Mouse (Mus musculus) urinary bladder, adult 18-20 months (tissue): ENCODE results near the gene Serpinb1a.
"Not testable (repeated sequence)": the region's sequence is repeated elsewhere in the genome, so short reads cannot be mapped to it uniquely, and the experiment has no call there.

ENCODE experiments used
- DNase-seq, 2 experiments: peaks; one replicate each; pipeline ENCODE4 v3.0.0; 2022; ENCODE audit warnings: low spot score in 2 of 2, mixed read lengths in 2 of 2

Serpinb1a gene

DNA sequence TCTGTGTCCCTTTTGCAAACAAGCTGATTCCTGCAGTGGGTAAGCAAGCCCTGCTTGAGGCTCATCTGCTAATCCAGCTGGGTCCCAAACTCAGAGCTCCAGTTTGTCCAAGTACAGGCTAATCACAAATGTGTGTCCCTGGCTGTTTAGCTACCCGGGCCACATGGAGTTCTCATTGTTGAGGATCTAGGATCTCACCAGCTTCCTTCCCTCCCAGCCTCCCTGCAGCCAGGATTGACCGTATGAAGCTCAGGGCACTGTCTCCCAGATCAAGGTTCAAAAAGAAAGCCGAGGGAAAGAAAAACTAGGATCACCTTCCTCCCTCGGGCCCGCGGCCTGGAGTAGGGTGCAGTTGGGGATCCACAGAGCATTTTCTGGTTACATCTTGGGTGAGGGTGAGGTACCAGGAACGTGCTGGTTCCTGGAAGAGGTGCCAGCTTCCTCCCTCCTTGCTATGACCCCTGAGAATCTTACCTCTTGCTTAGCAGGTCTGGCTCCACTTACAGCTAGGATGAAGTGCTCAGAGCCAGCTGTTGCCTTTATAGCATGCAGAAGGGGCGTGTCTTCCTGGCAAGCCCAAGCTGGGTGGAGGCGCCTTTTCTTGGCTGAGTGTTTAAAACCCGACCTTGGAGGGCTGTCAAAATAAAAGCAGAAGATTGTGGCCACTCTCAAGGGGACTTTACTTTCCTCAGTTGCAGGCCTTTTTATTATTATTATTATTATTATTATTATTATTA, at the start of gene Serpinb1a:
Serpinb1a (minus strand) TSS at position 518 of the 737 bp plus-strand sequence.
- peak in 1 of 2 experiments; percentile 67 for DNase-seq

DNA sequence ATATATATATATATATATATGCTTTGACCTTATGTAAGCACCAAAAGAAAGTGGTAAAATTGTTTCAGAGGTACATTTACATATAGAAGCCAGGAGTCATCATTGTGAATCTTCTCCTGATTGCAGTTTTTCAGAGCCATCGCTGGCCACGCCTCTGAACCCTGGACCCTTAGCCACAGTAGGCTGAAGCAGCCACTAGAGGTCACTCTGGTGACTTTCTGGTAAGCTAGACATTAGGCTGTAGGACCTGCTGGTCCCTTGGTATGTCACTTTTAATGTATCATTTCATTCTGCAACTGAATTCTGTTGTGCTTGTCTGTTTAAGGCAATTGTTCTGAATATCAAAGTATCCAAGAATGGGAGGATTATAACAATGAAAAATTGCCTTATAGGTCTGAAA, 49.7 kb upstream of the Serpinb1a start:
- DNase-seq, result peak in 1 of 2 experiments; percentile 29

DNA sequence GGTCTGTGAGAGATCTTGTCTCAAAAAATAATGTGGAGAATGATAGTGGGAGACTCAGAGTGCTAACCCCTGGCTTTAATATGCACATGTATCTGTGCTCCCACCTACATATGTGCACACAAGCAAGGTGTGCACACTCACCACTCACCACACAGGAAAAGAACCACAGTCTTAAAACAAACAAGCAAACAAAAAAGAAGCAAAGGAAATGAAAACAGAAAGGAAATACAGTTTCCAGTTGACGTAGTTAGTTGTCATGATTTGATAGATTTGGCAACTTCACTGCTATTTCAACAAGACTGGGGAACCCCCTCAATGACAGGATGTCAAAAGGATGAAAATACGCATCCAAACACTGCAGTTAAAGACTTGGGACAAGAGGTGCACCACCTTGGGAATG, 48.1 kb upstream of the Serpinb1a start:
- DNase-seq, result not testable (repeated sequence)

DNA sequence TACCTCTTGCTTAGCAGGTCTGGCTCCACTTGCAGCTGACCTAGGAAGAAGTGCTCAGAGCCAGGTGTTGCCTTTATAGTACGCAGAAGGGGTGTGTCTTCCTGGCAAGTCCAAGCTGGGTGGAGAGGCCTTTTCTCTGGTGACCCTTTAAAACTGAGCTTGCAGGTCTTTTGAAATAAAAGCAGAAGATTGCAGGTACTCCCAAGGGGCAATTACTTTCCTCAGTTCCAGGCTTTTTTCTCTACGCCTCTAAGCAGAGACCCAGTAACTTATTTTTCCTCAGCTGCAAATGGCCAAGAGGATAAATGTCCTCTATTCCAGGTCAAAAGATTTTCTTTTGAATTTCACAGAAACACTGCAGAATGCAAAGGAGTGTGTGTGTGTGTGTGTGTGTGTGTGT, 47.1 kb upstream of the Serpinb1a start, which contains the start of gene Serpinb1c:
Serpinb1c (minus strand) TSS at position 101 of the 400 bp plus-strand sequence.
- DNase-seq, result peak in 1 of 2 experiments; percentile 27

DNA sequence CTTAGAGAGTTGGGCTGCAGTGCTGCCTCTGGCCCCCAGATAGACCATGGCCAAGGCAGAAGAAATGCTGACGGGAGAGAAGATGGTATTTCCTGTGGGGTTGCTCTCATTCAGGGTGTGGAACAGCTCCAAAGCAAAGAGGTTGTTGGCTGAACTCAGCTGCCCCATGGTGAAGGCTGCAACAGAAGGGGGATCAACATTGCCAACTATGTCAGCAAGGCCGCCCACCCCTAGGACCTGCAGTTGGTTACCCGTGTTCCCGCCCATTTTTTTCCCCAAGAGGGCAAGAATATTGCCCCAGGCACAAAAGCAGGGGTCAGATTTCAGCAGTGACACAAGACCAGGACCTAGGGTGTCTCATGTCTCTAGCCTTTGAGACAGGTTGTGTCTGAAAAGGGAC, 45.9 kb upstream of the Serpinb1a start:
- no peak for DNase-seq

DNA sequence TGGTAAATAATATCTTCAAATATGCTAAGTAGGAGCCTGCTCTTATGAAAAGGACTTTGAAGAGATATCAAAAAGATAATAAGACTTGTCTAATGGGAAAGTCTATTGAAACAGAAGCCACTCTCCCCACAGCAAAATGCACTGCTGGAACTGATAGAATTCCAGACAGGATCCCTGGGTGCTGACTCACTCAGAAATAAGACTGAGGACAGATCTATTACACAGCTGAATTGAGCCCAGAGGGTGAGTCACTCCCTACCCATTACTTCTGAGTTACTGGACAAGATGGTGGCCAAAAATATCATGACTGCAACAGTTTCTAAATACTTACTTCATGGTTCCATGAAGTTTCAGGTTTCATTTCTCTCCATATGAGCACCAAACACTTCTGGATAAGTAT, 33.8 kb upstream of the Serpinb1a start:
- no peak for DNase-seq

DNA sequence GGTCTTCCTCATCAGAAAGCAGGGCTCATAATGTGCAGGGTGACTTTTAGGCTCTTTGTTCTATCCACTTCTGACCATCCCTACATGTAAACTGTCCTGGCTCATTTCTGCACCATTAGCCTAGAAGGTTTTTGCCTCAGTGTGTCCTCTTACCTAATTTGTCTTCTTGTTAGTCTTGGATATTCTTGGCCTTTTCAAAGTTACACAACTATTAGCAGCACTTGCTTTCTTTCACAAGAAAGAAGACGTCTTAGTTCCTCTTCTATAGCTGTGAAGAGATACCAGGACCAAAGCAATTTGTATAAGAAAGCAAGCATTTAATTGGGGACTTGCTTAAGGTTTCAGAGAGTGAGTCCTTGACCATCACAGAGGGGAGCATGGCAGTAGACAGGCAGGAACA, 22.9 kb upstream of the Serpinb1a start:
- no peak for DNase-seq

DNA sequence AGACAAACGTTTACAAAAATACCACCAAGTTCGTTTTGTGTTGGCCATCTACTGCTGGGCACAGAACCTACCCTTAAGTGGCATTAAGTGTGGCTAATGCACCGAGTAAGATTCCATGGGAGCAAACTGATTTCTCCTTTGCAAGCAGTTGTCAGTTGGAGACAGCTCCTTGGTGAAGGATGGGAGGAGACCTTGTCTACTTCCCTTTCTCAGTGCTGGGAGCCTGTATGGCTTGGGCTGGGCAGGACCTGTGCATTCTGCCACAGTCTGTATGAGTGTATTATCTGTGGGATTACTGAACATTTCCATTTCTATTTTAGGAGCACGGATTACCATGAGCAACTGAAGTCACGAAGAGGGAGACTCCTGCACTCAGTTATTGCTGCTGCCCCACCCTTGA, 17.9 kb upstream of the Serpinb1a start:
- DNase-seq, result no peak

DNA sequence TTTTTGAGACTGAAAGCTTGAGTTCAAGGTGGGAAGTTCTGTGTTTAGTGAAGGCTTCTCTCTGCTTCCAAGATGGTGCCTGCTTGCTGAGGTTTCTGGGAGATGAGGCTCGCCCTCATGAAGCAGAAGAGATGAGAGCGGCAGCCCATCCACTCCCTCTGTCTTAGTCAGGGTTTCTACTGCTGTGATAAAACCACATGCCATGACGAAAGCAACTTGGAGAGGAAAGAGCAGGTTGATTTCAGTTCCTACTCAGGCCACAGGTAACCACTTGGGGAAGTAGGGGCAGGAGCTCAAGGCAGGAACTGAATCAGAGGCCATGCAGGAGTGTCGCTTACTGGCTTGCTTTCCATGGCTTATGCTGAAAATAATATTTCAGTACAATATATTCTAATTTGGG, 17.2 kb upstream of the Serpinb1a start:
- not testable (repeated sequence) for DNase-seq

DNA sequence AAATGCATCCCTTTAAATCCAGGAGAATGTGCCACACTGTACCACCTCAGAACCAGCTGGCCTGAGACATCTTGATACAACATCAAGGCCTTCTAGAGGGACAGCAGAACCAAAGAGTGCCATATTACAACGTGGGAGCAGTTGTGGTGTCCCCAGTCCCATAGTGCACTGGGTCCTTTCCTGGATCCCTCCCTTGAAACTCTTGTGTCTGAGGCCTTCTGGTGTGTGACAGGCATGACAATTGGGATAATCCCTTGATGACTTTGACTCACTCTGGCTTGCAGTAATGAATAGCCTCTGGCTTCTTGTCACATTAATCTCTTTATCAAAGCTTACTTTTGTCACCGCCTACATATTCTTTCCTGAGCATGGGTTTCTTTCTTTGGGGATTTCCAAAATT, 16.0 kb upstream of the Serpinb1a start:
- DNase-seq, result no peak

DNA sequence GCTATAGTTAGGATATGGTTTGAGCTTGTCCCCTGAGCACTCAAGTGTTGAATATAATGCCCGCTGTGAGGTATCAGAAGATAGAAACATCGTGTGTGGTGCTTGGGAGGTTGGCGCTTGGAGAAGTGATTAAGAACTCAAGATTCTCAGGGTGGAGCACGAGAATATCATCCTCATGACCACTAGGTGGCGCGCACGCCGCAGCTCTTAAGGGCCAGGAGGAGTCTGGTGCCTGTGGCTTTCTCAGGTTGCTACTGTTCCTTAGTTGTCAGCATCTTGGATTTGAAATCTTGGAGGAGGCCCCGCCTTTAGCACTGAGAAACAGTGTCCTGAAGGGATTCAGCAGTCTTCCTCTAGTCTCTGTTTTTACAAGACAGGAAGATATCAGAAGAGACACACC, 15.5 kb upstream of the Serpinb1a start:
- DNase-seq, result peak; percentile 41 to 54

DNA sequence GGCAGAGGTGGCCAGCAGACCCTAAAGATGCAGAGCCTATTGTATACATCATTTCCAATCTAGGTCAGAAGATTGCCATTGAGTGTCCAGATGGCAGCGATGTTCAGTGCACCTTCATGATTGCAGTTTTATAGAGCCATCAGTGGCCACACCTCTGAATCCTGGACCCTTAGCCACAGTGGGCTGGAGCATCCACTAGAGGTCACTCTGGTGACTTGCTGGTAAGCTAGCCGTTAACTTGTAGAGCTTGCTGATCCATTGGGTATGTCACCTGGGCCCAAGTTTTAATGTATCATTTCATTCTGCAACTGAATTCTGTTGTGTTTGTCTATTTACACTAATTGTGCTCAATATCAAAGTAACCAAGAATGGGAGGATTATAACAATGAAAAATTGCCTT, 14.6 kb upstream of the Serpinb1a start:
- no peak for DNase-seq

DNA sequence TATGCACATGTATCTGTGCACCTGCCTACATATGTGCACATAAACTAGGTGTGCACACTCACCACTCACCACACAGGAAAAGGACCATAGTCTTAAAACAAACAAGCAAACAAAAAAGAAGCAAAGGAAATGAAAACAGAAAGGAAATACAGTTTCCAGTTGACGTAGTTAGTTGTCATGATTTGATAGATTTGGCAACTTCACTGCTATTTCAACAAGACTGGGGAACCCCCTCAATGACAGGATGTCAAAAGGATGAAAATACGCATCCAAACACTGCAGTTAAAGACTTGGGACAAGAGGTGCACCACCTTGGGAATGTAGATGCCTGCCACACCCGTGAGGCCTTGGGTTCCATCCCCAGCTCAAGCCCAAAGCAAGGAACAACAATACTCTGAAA, 13.5 kb upstream of the Serpinb1a start:
- DNase-seq, result not testable (repeated sequence)

DNA sequence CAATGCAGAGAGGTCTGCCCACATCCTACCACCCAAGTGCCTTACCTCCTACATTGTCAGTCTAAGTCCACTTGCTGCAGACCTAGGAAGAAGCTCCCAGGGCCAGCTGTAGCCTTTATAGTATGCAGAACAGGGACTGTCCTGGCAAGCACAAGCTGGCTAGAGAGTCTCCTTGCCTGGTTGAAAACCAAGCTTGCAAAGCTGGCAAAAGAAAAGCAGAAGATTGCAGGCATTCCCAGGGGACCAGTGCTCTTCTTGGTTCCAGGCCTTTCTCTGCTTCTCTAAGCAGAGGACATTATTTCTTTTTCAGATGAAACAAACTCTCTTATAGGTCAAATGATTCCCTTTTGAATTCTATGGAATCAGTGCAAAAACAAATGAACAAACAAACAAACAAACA, 12.5 kb upstream of the Serpinb1a start:
- DNase-seq, result no peak

DNA sequence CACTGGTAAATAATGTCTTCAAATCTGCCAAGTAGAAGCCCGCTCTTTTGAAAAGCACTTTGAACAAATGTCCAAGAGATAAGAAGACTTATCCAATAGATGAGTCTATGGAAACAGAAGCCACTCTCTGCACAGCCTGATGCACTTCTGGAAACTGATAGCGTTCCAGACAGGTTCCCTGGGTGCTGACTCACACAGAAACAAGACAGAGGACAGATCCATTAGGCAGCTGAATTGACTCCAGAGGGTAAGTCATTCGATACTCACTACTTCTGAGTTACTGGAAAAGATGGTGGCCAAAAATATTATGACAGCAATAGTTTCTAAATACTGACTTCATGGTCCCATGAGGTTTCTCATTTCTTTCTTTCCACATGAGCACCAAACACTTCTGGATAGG, 9.8 kb upstream of the Serpinb1a start:
- no peak for DNase-seq

DNA sequence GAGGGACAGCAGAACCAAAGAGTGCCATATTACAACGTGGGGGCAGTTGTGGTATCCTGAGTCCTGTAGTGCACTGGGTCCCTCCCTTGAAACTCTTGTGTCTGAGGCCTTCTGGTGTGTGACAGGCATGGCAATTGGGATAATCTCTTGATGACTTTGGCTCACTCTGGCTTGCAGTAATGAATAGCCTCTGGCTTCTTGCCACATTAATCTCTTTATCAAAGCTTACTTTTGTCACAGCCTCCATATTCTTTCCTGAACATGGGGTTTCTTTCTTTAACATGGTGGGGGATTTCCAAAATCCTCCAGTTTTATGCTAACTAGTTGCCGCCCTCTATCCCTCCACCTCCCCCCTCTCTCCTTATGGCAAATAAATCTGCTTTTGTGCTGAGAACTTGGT, 2.1 kb upstream of the Serpinb1a start:
- no peak for DNase-seq

DNA sequence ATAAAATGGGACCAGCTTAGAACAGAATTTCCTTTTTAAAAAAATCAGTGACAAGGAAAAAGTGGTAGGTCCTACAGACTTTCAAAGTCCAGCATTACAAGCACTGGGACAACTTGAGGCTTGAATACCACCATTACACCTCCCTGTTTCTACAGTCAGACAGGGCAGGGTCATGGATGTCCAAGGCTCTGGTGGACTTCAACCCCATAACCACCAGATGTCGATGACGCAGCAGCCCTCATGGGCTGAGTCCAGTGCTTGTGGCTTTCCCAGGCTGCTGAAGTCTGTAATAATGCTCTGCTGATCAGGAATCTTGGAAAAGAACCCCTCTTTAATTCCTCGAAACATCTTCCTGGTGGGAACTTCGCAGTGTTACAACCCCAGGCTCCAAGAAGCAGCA, 1.6 kb upstream of the Serpinb1a start:
- no peak for DNase-seq

DNA sequence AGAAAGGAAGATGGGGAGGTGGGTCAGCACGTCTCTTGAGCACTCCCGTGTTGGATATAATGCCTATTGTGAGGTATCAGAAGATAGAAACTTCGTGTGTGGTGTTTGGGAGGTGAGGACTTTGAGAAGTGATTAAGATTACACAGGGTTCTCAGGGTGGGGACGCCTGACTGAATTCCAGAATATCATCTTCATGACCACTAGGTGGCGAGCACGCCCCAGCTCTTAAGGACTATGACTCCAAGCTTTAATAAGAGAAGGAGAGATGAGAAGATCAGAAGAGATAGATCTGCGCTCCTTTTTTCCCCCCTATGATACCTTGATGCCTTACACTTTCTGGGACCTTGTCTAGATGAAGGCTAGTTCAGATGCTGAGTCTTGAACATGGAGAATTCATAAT, 982 bp upstream of the Serpinb1a start:
- no peak for DNase-seq

DNA sequence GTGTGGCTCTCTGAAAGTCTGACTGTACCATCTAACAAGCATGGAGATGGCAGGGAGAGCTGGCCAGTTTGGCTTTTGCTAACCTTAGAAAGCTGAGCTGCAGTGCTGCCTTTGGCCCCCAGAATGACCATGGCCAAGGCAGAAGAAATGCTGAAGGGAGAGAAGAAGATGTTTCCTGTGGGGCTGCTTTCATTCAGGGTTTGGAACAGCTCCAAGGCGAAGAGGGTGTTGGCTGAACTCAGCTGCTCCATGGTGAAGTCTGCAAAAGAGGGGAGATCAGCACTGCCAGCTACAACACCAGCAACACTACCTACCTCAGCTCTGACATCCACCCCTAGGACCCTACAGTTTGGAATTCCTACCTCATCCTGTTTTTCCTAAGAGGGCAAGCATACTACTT, 829 bp downstream of the Serpinb1a start:
- no peak for DNase-seq

DNA sequence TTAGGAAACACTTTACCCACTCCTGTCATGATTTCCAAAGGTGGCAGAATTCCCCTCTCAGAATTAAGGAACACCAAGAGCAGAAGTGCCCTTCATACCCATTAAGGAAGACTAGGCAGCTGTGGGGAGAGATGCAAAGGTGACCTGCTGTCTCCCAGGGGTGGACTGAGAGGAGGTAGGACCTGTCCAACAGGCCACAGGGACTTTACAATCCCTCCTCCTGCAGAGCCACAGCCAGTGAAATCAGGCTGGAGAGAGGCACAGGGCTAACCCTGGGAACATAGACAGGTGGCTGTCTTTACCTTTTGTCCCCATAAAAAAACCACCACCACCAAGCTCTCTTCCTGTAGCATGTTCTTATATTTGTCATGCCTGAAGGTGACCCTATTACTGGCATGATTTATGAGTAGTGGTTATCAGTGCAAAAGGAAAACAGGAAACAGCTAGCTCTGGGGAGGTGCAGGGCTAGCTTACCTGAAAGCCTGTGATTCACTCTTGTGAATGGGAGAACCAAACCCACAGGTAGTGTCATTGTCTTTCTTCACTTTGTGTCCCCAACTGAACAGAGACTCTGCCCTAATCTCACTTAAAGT, 1.4 kb downstream of the Serpinb1a start:
- no peak for DNase-seq

DNA sequence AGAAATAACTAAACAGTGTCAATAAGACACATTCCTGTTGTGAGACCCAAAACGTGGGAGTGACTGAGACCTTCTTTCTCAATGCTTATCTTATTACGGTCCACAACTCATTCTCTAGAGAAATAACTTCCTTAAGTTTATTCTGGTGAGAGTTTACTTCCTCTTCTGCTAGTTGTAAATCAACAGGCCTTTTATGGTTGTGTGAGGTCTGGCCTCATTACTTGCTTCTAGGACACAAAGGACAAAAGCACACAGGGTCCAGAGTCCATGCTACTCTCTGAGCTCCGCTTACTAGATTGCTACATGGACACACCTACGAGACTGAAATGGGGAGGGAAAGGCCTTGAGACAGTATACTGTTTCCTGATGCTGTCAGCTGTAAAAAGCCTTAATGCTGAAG, 1.9 kb downstream of the Serpinb1a start:
- DNase-seq, result no peak

DNA sequence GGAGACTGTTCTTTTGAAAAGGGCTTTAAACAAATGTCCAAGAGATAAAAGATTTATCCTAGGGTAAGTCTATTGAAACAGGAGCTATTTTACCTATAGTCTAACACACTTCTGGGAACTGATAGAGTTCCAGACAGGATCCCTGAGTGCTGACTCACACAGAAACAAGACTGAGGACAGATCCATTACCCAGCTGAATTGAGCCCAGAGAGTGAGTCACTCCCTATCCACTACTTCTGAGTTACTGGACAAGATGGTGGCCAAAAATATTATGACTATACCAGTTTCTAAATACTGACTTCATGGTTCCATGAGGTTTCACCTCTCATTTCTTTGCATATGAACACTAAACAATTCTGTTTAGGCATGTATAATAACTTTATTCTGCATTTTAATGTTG, 4.8 kb downstream of the Serpinb1a start:
- DNase-seq, result no peak

DNA sequence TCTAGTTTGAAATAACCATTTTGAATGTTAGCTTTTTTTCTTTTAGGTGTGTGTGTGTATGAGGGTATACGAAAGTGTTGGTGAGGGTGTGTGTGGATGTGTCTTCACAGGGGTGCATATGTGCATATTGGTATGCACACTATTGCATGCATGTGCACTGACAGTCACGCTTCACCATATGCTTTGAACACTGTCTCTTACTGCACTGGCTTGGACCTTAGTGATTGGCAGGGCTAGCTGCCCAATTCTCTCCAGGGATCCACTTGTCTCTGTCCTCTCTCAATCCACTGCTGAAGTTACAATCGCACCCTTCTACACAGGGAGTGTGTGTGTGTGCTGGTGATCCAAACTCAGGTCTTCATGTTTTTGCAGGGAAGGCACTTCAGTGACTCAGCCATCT, 9.6 kb downstream of the Serpinb1a start:
- no peak for DNase-seq

DNA sequence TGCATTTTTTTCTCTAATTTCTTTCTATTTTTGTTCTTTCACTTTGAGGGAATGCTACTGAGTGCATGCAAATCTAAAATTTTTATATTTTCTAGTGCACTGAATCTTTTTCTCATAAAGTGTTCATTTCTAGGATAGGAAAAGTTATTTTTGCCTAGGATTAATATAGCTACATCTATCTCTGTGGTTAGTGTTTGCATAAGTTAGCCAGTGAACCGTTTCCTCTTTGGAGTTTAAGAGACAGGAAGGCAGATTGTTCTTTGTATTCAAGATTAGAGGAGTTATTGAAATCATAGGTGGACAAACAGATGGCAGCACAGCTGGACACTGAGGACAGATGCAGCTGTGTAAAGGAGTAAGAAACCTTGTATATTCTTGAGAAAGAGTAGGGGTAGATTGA, 11.7 kb downstream of the Serpinb1a start:
- DNase-seq, result no peak
